Mouse (Mus musculus) embryonic stem cell, embryonic (primary cell): ENCODE data around the gene Olfr1469.
"Not testable (repeated sequence)": the region's sequence is repeated elsewhere in the genome, so short reads cannot be mapped to it uniquely, and the experiment has no call there.

ENCODE experiments used
- CTCF ChIA-PET, 4 experiments: fragments of 300-600 bp in 2 of 4; fragments of 350-600 bp in 2 of 4; sonication (Branson Sonifier 250); formaldehyde crosslinking; loops; one replicate each; lab custom pipeline; 2022; ENCODE audit warnings: inconsistent platforms in 2 of 4; lab: Charles Lee
- POLR2A ChIA-PET, 4 experiments: fragments of 300-600 bp in 2 of 4; fragments of 350-600 bp in 2 of 4; sonication (Branson Sonifier 250); formaldehyde crosslinking; loops; one replicate each; lab custom pipeline; 2022; ENCODE audit warnings: antibody characterized with exemption in 4 of 4, inconsistent platforms in 1 of 4; lab: Charles Lee

The Olfr1469 gene

GRCm38 (mm10) chr19:13407549-13407948, at the start of gene Olfr1469:
Gene Olfr1469 (plus strand): TSS chr19:13407849.
- POLR2A ChIA-PET: no interaction called here
- CTCF ChIA-PET: no interaction called here

- POLR2A ChIA-PET: no interaction called here
- CTCF ChIA-PET: no interaction called here
These were observed 45.7 kb upstream of the Olfr1469 start, which contains the start of gene Olfr1467 for GRCm38 (mm10) chr19:13361936-13362335. Gene Olfr1467 (plus strand): TSS chr19:13362236.

- CTCF ChIA-PET, POLR2A ChIA-PET: not testable (repeated sequence)
These were observed 35.5 kb downstream of the Olfr1469 start, which contains the start of gene Olfr1471 for GRCm38 (mm10) chr19:13443109-13443508. Gene Olfr1471 (plus strand): TSS chr19:13443409.

- CTCF ChIA-PET: no interaction called here
- POLR2A ChIA-PET: no interaction called here
These were observed 48.3 kb downstream of the Olfr1469 start, which contains the start of gene Olfr1472 for GRCm38 (mm10) chr19:13455986-13456385. Gene Olfr1472 (minus strand): TSS chr19:13456086.
